Mouse (Mus musculus) testis, adult 2 months (tissue): ENCODE results near the gene Serpinb6e. TPM values are rescaled to one million over a fixed set of nuclear protein-coding genes. Genes with fewer than 3 reads are reported as not detected.

Experiments
- H3K27ac ChIP-seq: fragments of 200-500 bp; 2 replicates; pipeline ENCODE4 v1.5.1; 2012; ENCODE audit warnings: low read depth, low read length; ENCODE audit not compliant: control insufficient read depth, insufficient read depth
- H3K27me3 ChIP-seq: fragments of 200-500 bp; 2 replicates; pipeline ENCODE4 v1.6.1; 2012; ENCODE audit warnings: mild to moderate bottlenecking, low read length, moderate library complexity; ENCODE audit not compliant: control insufficient read depth, insufficient read depth
- H3K36me3 ChIP-seq: fragments of 200-500 bp; 2 replicates; pipeline ENCODE4 v1.6.1; 2012; ENCODE audit warnings: mild to moderate bottlenecking, low read length; ENCODE audit not compliant: control insufficient read depth, insufficient read depth
- H3K4me1 ChIP-seq: fragments of 200-500 bp; 2 replicates; pipeline ENCODE4 v1.6.1; 2012; ENCODE audit warnings: low read length; ENCODE audit not compliant: control insufficient read depth, insufficient read depth
- H3K4me3 ChIP-seq: fragments of 200-500 bp; 2 replicates; pipeline ENCODE4 v1.5.1; 2012; ENCODE audit warnings: low read depth, mild to moderate bottlenecking, low read length, moderate library complexity, mixed read lengths; ENCODE audit not compliant: control insufficient read depth
- CTCF ChIP-seq: fragments of 200-500 bp; IDR thresholded peaks from 2 replicates; pipeline ENCODE4 v1.5.1; 2012; ENCODE audit warnings: low read depth, mild to moderate bottlenecking, inconsistent platforms, low read length, moderate library complexity; ENCODE audit not compliant: control insufficient read depth, insufficient read depth, insufficient replicate concordance
- POLR2A ChIP-seq: fragments of 200-500 bp; IDR thresholded peaks from 2 replicates; pipeline ENCODE4 v1.6.1; 2012; ENCODE audit warnings: low read depth, mild to moderate bottlenecking, inconsistent platforms, low read length, moderate library complexity; ENCODE audit not compliant: control insufficient read depth
- polyA plus RNA-seq: library from polyadenylated mRNA; depleted of rRNA; stranded (reverse); fragments of >200 nt; gene quantifications from 2 replicates; pipeline ENCODE4 v1.2.3, GENCODE M21; 2012; rRNA removed

Gene Serpinb6e
- not detected in 2 replicates for polyA plus RNA-seq

DNA sequence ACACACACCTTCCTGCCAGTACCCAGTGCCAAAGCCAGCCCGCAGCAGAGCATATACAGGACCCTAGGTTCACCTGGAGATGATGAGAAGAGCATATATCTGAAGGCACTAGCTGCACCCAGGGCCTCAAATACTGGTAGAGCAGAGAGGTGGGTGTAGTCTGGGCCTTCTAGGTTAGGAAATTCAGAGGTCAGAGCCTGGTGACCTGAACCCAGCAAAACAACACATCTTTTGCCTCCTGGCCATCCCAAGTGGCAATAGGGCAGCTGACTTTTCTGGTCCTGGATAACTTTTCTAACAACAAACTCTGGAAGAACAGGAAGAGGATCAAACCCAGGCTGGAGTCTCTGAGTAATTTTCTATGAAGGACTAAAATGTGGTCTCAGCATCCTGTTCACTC is at the start of gene Serpinb6e:
Serpinb6e (minus strand) TSS at position 101 of the 400 bp plus-strand sequence.
- Histone ChIP-seq H3K36me3 (no peaks in the 10 kb centered on the region), H3K27ac (no peak within 1 kb of the TSS), H3K4me3 (no peak within 1 kb of the TSS), H3K27me3 (no peaks in the 10 kb centered on the region), H3K4me1 (no peaks in the 10 kb centered on the region)
- TF ChIP-seq POLR2A = no peak
- TF ChIP-seq CTCF = no peak

DNA sequence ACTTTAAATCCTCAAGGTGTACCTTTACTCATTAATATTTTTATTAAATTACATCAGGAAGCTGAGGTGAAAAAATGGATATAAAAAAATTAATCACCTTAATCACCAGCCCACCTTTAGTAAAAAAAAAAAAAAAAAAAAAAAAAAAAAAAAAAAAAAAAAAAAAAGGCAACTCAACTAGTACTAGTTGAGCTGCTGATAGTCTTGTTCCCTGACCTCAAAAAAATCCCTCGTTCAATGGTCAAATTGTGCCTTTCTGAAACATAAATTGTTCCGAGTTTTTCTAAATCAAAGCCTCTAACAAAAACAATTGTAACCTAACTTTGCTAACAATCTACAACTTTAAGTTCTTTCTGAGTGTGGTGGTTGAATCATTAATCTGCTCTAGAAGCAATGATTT is 12.5 kb downstream of the Serpinb6e start:
- Histone ChIP-seq H3K27ac (no peak overlapping the region), H3K4me1 (no peaks in the 10 kb centered on the region), H3K27me3 (no peaks in the 10 kb centered on the region), H3K36me3 (no peaks in the 10 kb centered on the region), H3K4me3 (no peak overlapping the region)
- TF ChIP-seq CTCF (no peak), POLR2A (no peak)

DNA sequence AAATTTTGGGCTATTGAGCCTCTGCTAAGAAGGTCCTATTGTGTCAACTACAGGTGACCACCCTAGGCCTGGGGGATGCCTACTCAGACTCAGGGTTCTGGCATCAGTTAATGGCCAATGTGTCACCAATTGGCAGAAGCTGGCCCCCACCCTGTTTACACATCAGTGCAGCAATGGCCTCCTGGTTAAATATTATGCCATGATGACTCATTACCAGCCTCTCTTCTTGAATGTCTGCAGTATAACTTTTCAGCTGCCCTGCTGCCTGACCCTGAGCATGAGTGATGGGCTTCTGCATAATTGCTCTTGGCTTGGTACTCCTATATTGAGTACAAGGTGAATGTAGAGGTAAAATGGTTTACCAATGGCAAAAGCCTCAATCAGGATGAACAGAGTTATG is 19.8 kb downstream of the Serpinb6e start:
- Histone ChIP-seq H3K36me3 (no peaks in the 10 kb centered on the region), H3K27ac (no peak overlapping the region), H3K27me3 (no peaks in the 10 kb centered on the region), H3K4me3 (no peak overlapping the region), H3K4me1 (no peaks in the 10 kb centered on the region)
- TF ChIP-seq POLR2A = no peak
- TF ChIP-seq CTCF = no peak

GRCm38 (mm10) chr13:33821490-33822143 is 21.6 kb downstream of the Serpinb6e start:
- Histone ChIP-seq H3K4me1 (no peaks in the 10 kb centered on the region), H3K36me3 (no peaks in the 10 kb centered on the region), H3K27me3 (no peaks in the 10 kb centered on the region), H3K4me3 (no peak overlapping the region), H3K27ac (no peak overlapping the region)
- TF ChIP-seq CTCF (no peak), POLR2A (no peak)

Other genes with a start within 250 kb of the Serpinb6e start
- gene Serpinb6d, start 182.0 kb downstream of the Serpinb6e start, polyA plus RNA-seq = 0.07 TPM in 1 of 2 replicates, not detected in the other
- gene Serpinb6c, start 62.3 kb upstream of the Serpinb6e start, polyA plus RNA-seq = 0.63 and 0.79 TPM in 2 replicates
- 24.9 and 28.4 TPM in 2 replicates for gene Nqo2, start 121.3 kb upstream of the Serpinb6e start, polyA plus RNA-seq
- 2.2 and 2.6 TPM in 2 replicates for gene Ripk1, start 159.0 kb upstream of the Serpinb6e start, polyA plus RNA-seq
- gene Serpinb6a, start 159.4 kb upstream of the Serpinb6e start, polyA plus RNA-seq = 126 and 136 TPM in 2 replicates
- 12.3 and 13.1 TPM in 2 replicates for gene Bphl, start 194.2 kb upstream of the Serpinb6e start, polyA plus RNA-seq
- gene Tubb2a, start 234.6 kb upstream of the Serpinb6e start, polyA plus RNA-seq = 36.0 and 49.5 TPM in 2 replicates